Mouse (Mus musculus) forebrain, embryonic 16.5 days (tissue): ENCODE measurements around the gene Pdxk. TPM values are rescaled to one million over a fixed set of nuclear protein-coding genes. Genes with fewer than 3 reads are reported as not detected.
"Not testable (repeated sequence)": the region's sequence is repeated elsewhere in the genome, so short reads cannot be mapped to it uniquely, and the experiment has no call there.

ENCODE experiments used
- ATAC-seq: fragments of 200-750 bp; cut with Nextera tagmentation; 2 replicates; pipeline ENCODE4 v1.8.0; 2017; ENCODE audit warnings: mild to moderate bottlenecking, moderate library complexity
- H3K27ac ChIP-seq: fragments of 300-500 bp; sonication (generic); 2 replicates; pipeline ENCODE4 v1.5.1; 2014; ENCODE audit warnings: low read length, control low read depth
- H3K27me3 ChIP-seq: fragments of 300-500 bp; sonication (generic); replicated peaks from 2 replicates; pipeline ENCODE4 v1.6.1; 2014; ENCODE audit warnings: low read length; ENCODE audit not compliant: control insufficient read depth, insufficient read depth
- H3K36me3 ChIP-seq: fragments of 300-500 bp; sonication (generic); 2 replicates; pipeline ENCODE4 v1.6.1; 2014; ENCODE audit not compliant: control insufficient read depth, insufficient read depth
- H3K4me1 ChIP-seq: fragments of 300-500 bp; sonication (generic); replicated peaks from 2 replicates; pipeline ENCODE4 v1.6.1; 2014; ENCODE audit warnings: low read length; ENCODE audit not compliant: control insufficient read depth, insufficient read depth
- H3K4me2 ChIP-seq: fragments of 300-500 bp; sonication (generic); 2 replicates; pipeline ENCODE4 v1.6.1; 2014; ENCODE audit warnings: mild to moderate bottlenecking, low read length, control low read depth
- H3K4me3 ChIP-seq: fragments of 300-500 bp; sonication (generic); replicated peaks from 2 replicates; pipeline ENCODE4 v1.5.1; 2014; ENCODE audit warnings: mild to moderate bottlenecking, low read length, control low read depth
- H3K9ac ChIP-seq: fragments of 300-500 bp; sonication (generic); replicated peaks from 2 replicates; pipeline ENCODE4 v1.6.1; 2014; ENCODE audit warnings: low read depth, low read length, control low read depth
- H3K9me3 ChIP-seq: fragments of 300-500 bp; sonication (generic); 2 replicates; pipeline ENCODE4 v1.6.1; 2016; ENCODE audit warnings: low read length; ENCODE audit not compliant: control insufficient read depth
- WGBS: fragments of 180-500 bp; shearing (Covaris S2); extraction: QIAGEN DNeasy Blood & Tissue Kit; methylation state at CpG from one replicate; pipeline ENCODE4 v1.1.7; 2014; 5-methylcytosine and 5-hydroxymethylcytosine counted together
- polyA plus RNA-seq: library from polyadenylated mRNA; unstranded; fragments of >200 nt; fragmentation: Nextera tagmentation; extraction: Ambion mirVana; gene quantifications from 2 replicates; pipeline ENCODE4 v1.2.1, GENCODE M21; 2015

Gene Pdxk
- polyA plus RNA-seq, 1 experiment from 2014 or later, result 23.0 TPM

GRCm38 (mm10) chr10:78428070-78428469 lies 36.7 kb downstream of the Pdxk start:
- Histone ChIP-seq H3K27me3 (no peaks in the 10 kb centered on the region), H3K4me2 (no peak overlapping the region), H3K27ac (no peak overlapping the region), H3K9me3 (no peaks in the 10 kb centered on the region), H3K36me3 (peaks cover 10% of the 10 kb centered on the region), H3K4me3 (no peak overlapping the region), H3K9ac (no peak overlapping the region), H3K4me1 (peaks cover 17% of the 10 kb centered on the region)
- 93% methylated on average over 11 of the region's 11 CpGs for WGBS
- no peak for ATAC-seq

GRCm38 (mm10) chr10:78426117-78426735 lies 38.5 kb downstream of the Pdxk start:
- no peak overlapping the region for H3K27ac ChIP-seq
- 50% methylated on average over 6 of the region's 6 CpGs for WGBS
- H3K9me3 ChIP-seq, result no peaks in the 10 kb centered on the region
- H3K4me1 ChIP-seq, result peaks cover 17% of the 10 kb centered on the region
- no peaks in the 10 kb centered on the region for H3K27me3 ChIP-seq
- ATAC-seq, result no peak
- peak overlapping the region; percentile 80 for H3K4me3 ChIP-seq
- H3K9ac ChIP-seq, result peak overlapping the region; percentile 92
- peaks cover 10% of the 10 kb centered on the region for H3K36me3 ChIP-seq
- H3K4me2 ChIP-seq, result peak overlapping the region; percentile 52

- no peaks in the 10 kb centered on the region for H3K27me3 ChIP-seq
- H3K4me1 ChIP-seq, result peaks cover 17% of the 10 kb centered on the region
- peak within 1 kb of the TSS; percentile 92 for H3K9ac ChIP-seq
- peak; percentile 96 for ATAC-seq
- no peaks in the 10 kb centered on the region for H3K9me3 ChIP-seq
- H3K4me3 ChIP-seq, result peak within 1 kb of the TSS; percentile 80
- 0 out of 2 replicates have a peak within 1 kb of the TSS, but pooled peaks have one; percentile 6 for H3K27ac ChIP-seq
- H3K4me2 ChIP-seq, result peak within 1 kb of the TSS; percentile 52
- peaks cover 10% of the 10 kb centered on the region for H3K36me3 ChIP-seq
- WGBS, result under 1% methylated on average over 40 of the region's 40 CpGs
These were observed 39.4 kb downstream of the Pdxk start, which contains the start of gene Cstb for GRCm38 (mm10) chr10:78425181-78426041. Gene Cstb (plus strand): TSS chr10:78425669.

GRCm38 (mm10) chr10:78422614-78423013 lies 42.2 kb downstream of the Pdxk start:
- peaks cover 17% of the 10 kb centered on the region for H3K4me1 ChIP-seq
- no peak overlapping the region for H3K4me3 ChIP-seq
- no peaks in the 10 kb centered on the region for H3K9me3 ChIP-seq
- no peak overlapping the region for H3K9ac ChIP-seq
- no peak overlapping the region for H3K27ac ChIP-seq
- no peak overlapping the region for H3K4me2 ChIP-seq
- H3K36me3 ChIP-seq, result peaks cover under 1% of the 10 kb centered on the region; the same call in 1 of the 2 replicates
- no peaks in the 10 kb centered on the region for H3K27me3 ChIP-seq
- ATAC-seq, result no peak
- WGBS, result 95% methylated on average over 3 of the region's 3 CpGs

- H3K4me1 ChIP-seq, result peaks cover 6% of the 10 kb centered on the region
- no peak for ATAC-seq
- no peak overlapping the region for H3K4me2 ChIP-seq
- no peak overlapping the region for H3K9ac ChIP-seq
- H3K9me3 ChIP-seq, result no peaks in the 10 kb centered on the region
- no peaks in the 10 kb centered on the region for H3K36me3 ChIP-seq
- no peak overlapping the region for H3K27ac ChIP-seq
- H3K4me3 ChIP-seq, result no peak overlapping the region
- H3K27me3 ChIP-seq, result no peaks in the 10 kb centered on the region
- WGBS, result 82% methylated on average over 2 of the region's 2 CpGs
These were observed 43.8 kb downstream of the Pdxk start for GRCm38 (mm10) chr10:78420929-78421328.

GRCm38 (mm10) chr10:78418791-78419190 lies 46.0 kb downstream of the Pdxk start:
- Histone ChIP-seq H3K9me3 (no peaks in the 10 kb centered on the region), H3K27me3 (no peaks in the 10 kb centered on the region), H3K4me1 (no peaks in the 10 kb centered on the region), H3K36me3 (no peaks in the 10 kb centered on the region), H3K4me3 (no peak overlapping the region), H3K9ac (no peak overlapping the region), H3K27ac (no peak overlapping the region), H3K4me2 (no peak overlapping the region)
- no peak for ATAC-seq
- 83% methylated on average over 2 of the region's 2 CpGs for WGBS

GRCm38 (mm10) chr10:78417888-78418287 lies 46.9 kb downstream of the Pdxk start:
- Histone ChIP-seq H3K27me3 (no peaks in the 10 kb centered on the region), H3K9me3 (no peaks in the 10 kb centered on the region), H3K4me3 (no peak overlapping the region), H3K4me1 (peaks cover 3% of the 10 kb centered on the region; the same call in 1 of the 2 replicates), H3K36me3 (no peaks in the 10 kb centered on the region), H3K4me2 (no peak overlapping the region), H3K9ac (no peak overlapping the region), H3K27ac (no peak overlapping the region)
- ATAC-seq, result no peak
- WGBS, result 61% methylated on average over 5 of the region's 5 CpGs

- peaks cover 15% of the 10 kb centered on the region for H3K4me1 ChIP-seq
- H3K27me3 ChIP-seq, H3K27ac ChIP-seq, H3K4me3 ChIP-seq, H3K9ac ChIP-seq, H3K4me2 ChIP-seq, H3K36me3 ChIP-seq, ATAC-seq, H3K9me3 ChIP-seq: not testable (repeated sequence)
- 83% methylated on average over 3 of the region's 4 CpGs for WGBS
These were observed 49.8 kb downstream of the Pdxk start for GRCm38 (mm10) chr10:78414936-78415335.

GRCm38 (mm10) chr10:78413152-78413520 lies 51.6 kb downstream of the Pdxk start:
- Histone ChIP-seq H3K9ac (peak overlapping the region; percentile 87; the same call in 1 of the 2 replicates), H3K4me3 (peak overlapping the region; percentile 94), H3K36me3 (peaks cover 16% of the 10 kb centered on the region), H3K27me3 (no peaks in the 10 kb centered on the region), H3K9me3 (no peaks in the 10 kb centered on the region), H3K4me1 (peaks cover 15% of the 10 kb centered on the region), H3K4me2 (peak overlapping the region; percentile 85), H3K27ac (no peak overlapping the region; the same call in 1 of the 2 replicates)
- WGBS, result 42% methylated on average over 7 of the region's 7 CpGs
- ATAC-seq, result no peak; the same call in 1 of the 2 replicates
